Mouse (Mus musculus): ENCODE results near the gene Rasgrp3.
"Not testable (repeated sequence)": the region's sequence is repeated elsewhere in the genome, so short reads cannot be mapped to it uniquely, and the experiment has no call there.

The Rasgrp3 gene

DNA sequence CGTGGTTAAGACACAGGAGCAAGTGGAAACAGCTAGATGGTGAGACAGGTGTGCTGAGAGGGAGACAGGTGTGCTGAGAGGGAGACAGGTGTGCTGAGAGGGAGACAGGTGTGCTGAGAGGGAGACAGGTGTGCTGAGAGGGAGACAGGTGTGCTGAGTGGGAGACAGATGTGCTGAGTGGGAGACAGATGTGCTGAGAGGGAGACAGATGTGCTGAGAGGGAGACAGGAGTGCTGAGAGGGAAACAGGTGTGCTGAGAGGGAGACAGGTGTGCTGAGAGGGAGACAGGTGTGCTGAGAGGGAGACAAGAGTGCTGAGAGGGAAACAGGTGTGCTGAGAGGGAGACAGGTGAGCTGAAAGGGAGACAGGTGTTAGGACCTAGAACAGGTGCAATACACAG lies 27.5 kb downstream of the Rasgrp3 start:
- not testable (repeated sequence) for DNase-seq

DNA sequence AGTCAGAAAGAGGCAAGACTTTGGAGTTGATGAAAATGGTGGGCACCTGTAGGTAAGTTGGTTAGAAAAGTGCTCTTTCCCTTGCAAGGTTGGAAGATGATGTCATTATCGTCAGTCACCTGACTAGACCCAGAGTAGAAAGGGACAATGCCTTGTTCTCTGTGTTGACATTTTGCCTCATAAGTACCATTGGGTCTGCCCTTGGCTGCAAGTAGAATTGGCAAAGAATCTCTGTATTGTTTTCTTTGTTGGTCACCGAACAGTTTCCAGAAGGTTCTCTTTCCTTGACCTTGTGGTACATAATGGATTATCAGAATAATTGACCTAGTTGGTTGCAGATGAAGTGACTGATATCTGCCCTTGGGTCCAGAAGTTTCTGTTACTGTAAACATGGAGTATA lies 27.9 kb downstream of the Rasgrp3 start:
- no peak for DNase-seq

DNA sequence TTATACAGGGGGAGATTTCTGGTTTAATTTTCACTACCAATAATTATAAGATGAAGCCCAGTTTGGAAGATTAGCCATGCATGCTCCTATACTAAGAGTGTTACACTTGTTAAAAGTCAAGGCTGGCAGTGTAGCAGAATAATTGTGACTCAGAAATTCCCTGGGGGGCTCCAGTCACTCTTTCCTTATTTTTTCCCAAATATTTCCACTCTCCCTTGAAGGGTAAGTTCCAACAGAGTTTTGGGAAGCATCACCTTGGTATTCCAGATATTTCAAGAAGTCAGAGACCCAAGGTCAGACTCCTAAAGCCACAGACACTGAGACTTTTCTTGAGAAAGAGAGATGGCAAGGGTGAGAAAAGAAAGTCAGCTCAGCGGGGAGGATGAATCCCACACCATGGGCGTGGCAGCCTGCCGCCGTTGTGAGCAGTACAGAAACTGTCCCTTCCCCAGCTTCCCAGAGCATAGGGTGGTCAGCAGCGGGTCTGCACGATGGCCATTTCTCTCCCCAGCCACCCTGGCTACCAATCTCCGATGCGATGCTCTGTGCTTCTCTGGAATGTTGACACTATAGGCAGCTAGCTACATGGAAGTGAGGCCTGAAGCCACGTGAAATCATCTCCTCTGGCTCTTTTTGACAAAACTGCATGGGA lies 28.8 kb downstream of the Rasgrp3 start:
- peak; percentile 90 for DNase-seq

DNA sequence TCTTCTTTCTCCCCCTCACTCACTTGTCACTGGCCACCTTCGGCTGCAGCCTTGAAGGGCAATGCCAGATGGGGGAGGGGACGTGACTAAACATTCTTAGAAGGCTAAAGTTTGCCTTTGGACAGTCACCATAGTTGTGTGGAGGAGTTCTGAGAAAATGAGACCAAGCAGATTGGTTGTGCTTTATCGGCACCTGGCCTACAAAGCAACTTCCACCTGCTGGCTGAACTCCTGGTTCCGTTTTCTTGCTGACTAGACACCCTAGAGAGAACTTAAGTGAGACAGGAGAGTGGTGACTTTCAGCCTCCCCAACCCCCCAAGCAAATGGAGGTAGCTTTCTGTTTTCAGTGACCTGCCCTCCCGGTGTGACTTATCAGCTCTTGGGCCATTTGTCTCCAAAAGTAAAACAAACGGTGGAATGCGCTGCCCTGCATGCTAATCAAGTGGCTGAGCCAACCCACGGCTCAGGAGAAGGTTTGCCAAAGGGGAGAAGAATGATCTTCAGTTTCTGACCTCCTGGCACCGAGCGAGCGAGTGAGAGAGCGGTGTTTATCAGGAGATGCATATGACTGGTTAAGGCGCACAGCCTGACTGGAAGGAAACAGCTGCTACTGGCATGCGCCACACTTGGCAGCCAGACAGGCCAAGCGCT lies 29.4 kb downstream of the Rasgrp3 start:
- peak; percentile 99 for DNase-seq

DNA sequence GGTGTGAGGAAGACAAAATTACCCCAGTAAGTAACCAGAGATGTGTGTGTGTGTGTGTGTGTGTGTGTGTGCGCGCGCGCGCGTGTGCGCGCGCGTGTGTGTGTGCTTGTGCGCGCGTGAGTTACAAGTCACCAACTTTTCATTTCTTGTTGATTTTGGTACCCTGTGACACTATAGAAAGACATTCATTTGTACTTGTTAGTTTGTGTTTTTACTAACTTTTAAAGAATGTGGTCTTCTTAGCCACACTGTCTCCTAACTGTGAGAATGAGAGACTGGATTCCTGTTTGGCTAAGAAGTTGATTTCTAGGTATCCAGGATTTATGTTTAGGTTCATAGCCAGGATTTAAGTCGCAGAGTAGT lies 29.9 kb downstream of the Rasgrp3 start:
- no peak for DNase-seq

DNA sequence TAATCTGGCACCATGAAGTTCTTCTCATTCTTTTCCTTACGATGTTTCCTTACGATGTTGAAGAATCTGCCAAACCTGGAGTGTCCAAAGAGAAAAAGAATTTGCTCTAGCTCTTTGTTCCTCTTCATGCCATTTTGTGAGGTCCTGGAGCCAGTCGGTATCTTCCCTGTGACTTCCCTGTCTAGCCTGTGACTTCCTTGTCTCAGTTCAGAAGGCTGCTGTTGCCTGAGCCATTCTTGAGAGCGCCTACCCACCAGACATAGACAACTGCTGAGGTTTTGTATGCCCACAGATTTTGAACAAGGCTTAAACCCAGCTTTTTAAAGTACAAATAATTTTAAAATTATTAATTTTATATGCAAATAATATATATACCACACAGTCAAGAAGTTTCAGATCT lies 31.3 kb downstream of the Rasgrp3 start:
- peak; percentile 92 for DNase-seq

DNA sequence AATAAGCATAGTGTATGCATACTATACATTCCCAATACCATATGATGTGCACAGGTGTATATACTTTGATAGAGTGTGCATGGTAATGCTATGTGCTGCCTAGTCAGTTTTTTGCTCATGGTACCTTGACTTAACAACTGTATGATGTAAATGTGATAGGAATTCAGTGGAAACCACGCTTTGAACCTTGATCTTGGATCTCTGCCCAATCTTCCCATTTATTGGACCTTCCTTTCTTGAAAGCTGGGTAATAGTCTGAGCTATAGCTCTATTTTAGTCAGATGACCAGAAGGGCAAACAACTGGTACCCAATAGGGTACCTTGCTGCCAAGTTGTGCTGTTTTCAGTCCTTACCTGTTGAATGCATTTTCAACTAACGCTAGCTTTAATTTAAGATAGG lies 31.8 kb downstream of the Rasgrp3 start:
- no peak for DNase-seq

DNA sequence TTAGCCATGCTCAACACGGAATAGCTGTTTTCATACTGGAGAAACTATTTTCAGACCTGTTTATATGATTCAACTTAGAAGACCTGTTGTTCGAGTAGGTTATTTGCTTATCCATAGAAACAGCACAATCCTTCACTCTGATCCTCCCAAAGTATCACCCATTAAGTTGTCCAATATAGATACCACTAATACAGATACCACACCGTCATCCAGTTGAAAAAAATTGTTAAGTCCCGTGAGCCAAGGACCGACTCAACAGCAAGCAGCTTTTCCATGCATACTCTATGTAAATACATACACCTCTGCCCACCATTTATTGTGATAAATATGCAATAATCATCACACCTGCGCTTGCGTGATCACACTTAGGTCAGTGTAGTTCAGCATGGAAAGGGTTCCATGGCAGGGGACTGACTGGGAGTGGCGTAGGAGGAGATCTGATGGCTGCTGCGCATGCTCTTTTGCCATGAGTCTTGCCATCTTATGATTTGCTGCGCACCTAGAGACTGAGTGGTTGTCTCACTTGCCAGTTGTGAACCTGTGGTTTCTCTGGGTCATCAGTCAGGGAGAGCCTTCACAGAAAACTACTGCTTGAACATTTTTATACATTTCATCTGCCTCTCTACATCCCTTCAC lies 32.9 kb downstream of the Rasgrp3 start:
- no peak for DNase-seq

DNA sequence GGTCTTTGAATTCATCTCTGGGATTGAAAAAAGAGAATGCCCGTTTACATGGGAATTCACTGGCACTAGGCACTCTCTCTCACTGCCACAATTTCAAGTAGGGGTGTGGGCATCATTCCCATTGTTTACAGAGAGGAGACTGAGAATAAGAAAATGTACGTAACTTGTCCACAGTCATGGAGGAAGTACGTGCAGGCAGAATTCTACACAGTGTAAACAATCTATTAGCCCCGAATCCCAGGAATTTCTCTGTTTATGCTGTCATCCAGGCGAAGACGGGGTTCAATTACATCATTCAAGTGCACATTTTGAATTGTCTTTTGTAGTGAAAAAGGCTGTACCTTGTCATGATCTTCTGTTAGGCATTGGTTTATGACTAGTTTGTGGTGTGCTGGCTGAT lies 34.6 kb downstream of the Rasgrp3 start:
- no peak for DNase-seq

DNA sequence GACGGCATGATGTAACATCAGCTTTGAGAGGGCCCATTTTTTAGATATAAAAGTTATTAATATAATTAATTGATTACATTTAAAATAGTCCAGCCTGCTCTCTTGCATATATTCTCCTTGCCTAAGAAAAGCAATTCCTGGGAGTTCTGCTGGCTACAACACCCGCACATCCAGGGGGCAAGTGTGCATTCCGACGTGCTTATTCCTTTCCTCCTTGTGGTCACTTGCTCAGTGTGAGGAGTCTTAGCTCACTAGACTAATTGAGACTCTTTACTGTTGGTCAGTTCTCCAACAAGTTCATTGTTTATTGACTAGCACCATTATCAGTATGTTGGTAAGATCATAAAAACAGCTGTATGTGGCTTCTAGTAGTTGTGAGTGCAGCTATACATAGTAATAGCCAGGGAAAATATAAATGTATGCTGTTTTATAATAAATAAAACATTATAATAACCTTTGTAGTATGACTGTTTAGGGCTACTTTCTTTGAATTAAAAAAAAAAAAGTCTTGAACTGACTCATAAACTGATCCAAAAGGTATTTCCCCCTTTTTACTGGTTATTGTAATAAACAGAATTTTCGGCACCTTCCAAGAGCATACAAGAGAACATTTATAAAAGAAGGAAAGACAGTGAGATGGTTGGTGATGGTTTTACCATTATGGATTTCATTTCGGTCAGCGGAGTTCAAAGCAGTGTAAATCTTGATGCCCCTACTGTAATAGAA lies 35.4 kb downstream of the Rasgrp3 start:
- no peak for DNase-seq

DNA sequence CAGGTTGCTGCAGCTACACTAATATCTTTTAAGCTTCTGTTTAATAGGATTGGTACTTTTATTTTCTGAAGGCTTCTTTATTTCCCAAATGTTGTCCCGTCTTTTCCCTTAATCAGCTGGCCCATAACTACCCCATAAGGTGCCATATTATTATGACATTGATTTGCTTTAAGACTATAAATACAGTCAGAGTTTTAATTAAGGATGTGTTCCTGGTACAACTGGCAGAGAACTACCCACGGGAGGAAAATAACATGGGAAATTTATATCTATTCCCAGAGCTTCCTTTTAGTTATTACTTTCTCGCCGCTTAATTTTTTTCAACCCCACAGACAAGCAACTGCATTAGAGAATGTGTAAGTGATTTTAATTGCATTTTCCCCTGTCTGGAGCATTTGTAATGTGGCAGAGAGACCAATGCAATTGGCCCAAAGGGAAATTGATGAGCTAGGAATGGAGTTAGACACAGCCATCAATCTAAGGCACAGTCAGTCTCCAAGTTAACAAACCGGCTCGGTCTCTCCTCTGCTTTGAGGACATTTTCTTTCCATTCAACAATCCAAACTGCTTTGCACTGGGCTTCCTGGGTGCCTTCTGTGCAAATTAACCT lies 36.1 kb downstream of the Rasgrp3 start:
- DNase-seq = no peak

DNA sequence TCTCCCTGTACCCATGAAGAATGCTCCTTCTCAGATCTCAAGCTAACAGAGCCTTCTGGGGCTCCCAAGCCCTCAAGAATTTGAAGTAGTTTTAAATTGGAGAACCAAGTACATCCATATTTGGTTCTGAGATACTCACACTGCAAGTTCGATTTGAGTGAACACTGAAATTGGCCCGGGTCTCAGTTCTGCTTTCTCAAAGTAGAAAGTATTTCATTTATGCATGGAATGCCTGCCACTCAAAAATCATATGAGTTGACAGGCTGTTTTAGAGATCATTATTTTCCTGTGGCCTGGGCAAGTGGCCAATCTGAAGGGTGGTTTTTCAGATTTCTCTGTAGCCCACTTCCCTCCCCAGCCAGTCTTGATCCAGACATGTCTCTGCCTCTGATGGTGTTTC lies 36.7 kb downstream of the Rasgrp3 start:
- peak; percentile 96 for DNase-seq

DNA sequence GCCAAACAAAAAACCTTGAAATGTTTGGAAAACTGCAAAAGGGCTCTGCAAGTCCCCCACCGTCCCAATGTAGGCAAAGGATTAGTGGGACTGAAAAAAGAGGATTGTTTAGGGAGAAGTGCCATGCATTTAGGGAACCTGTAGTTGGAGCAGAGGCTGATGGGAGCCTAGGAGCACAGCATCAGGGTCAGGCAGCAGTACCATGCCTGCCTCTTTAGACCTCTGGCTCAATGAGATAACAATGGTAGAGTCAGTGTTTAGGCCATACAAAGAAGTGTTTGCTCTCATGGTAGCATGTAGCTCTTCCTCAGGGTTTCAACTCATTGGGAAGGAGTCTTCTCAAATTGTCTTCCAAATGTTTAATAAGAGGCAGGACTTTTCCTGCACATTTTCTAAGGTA lies 40.3 kb downstream of the Rasgrp3 start:
- DNase-seq = peak; percentile 57

DNA sequence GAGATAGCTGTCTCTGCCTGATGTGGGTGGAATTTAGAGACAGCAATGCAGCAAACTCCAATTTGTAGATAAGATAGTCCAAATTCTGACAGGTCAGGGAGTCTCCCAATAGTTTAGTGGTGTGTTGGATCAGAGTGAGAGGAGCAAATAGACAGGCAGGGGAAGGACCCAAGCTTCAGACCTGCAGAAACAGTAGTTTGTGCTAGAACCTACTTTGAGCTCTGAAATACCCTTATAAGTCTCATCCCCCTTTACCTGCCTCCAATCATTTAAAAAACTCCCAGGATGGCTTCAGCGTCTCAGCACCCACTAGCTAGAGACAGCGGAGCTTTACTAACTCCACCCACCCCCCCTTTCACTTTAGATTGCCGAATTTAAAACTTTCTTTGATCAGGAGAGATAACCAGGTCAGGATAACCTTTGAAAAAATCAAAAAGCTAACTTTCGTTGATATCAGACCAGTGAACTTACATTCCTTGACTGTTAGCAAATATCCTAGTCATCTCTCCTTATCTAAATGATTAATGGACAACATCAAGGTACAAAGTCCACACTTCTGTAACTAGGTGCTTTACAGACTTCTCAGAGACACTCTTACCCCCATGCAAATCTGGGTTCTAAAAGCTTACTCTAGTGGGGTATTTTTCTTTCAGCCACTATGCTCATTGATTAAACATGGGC lies 41.2 kb downstream of the Rasgrp3 start:
- DNase-seq = peak; percentile 52

DNA sequence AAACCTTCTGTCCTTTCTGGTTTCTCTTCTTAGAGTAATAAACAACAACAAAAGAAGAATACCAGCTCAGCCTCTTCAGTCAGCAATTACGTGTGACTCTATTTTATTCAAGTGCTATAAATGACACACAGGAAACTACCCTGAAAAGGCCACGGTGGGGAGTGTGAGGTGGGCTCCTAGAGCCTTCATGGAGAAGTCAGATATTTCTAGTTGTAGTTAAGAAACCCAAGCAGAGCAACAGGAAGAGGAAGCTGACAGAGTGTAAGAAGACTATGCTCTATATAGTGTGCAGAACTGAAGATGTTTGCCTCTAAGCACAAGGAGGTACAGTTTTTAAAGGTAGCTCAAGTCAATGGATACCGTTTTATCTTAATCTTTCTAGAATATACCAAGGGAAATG lies 42.0 kb downstream of the Rasgrp3 start:
- DNase-seq = peak; percentile 70

DNA sequence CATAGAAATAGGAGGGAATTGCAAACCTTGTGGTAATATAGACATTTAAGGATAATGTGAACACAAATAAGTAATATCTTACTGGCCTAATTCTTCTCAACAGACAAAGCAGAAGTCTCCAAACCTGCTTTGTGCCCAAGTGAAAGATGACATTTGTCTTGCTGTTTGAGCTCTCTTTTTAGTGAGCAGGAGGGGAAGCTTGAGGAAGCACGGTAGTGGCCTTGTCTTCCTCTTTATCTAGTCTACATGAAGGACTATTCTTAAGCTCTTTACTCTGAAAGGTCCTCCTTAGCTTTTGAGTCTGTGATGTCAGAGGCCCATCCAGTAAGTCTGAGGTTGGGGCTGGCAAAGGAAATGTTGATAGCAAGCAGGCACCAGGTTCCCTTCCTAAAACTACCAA lies 43.1 kb downstream of the Rasgrp3 start:
- peak; percentile 48 for DNase-seq

DNA sequence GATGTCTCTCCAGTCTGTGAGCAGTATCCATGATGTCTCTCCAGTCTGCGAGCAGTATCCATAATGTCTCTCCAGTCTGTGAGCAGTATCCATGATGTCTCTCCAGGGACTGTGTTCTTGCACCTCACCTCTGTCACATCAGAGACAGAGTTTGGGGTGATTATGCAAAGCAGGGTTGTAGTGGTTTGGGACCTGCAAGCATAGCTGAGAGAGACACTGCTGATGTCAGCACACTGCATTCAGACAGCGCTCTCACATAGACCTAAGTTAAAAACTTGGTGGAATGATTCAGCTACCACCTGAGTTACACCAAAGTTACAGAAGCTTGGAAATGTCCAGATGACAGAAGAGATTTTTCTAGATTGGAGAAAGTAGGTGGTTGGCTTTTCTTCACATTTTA lies 44.0 kb downstream of the Rasgrp3 start:
- peak; percentile 43 for DNase-seq

DNA sequence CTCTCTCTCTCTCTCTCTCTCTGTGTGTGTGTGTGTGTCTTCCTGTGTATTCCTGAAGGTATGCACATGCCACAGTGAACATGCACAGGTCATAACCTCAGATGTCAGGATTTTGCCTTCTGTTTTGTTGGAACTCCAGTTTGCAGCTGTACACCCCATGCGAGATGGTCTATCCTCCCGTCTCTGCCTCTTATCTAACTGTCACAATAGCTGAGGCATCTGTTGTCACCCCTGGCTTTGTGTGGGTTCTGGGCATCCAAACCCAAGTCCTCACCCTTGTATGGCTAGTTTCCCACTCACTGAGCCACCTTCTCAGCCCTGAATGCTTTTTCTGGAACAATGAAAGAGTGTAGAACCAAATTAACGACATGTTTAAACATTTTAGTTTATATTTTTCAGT lies 44.7 kb downstream of the Rasgrp3 start:
- DNase-seq = peak; percentile 52

DNA sequence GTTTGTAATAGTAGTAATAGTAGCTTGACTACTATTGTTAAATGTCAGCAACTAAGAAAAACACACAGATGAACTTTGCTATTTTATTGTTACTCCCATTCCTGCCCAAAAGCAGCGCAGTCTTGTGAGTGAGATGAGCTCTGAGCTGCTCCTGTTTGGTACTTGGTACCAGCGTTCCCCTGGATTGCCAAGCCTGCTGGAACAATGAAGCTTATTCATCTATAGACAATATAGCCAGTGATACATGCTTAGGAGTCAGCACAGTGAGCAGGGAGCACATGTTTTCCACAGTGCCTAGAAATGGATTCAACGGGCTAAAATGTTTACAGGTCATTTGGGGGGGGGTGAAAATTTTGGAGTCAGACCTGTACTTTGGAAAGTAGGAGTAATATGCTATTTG lies 50.5 kb downstream of the Rasgrp3 start:
- DNase-seq = peak; percentile 12

DNA sequence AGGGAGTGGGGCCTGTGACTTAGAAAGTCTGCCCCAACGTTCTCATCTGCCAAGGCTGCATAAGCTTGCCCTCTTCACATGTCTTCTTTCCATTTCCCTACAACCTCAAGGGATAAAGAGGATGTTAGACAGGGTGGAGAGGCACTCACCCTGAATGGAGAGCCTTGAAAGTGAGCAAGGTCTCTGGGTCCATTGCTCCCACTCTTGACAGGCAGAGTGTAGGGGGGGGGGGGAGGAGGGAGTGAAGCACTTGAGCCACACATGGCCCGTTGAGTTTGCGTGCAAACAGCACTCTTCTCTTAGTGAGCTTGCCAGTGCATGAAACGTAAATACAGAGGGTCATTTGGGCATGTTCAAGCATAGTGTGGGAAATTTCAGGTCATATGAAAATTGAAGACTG lies 59.5 kb downstream of the Rasgrp3 start:
- peak; percentile 69 for DNase-seq

DNA sequence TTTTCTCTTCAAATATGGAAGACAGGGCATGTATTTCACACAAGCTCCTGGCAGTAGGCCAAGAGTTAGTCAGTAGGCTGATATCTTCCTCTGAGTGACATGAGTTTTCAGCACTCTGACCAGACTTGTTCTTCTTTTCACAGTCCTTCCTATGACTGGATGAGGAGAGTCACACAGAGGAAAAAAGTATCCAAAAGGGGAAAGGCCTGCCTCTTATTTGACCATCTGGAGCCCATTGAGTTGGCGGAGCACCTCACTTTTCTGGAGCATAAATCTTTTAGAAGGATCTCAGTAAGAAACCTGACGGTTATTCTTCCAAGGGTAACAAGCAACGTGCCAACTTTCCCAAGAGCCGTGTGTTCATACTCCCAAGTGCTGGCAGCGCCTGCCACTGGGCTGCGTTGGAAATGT lies 62.5 kb downstream of the Rasgrp3 start:
- peak; percentile 68 for DNase-seq

DNA sequence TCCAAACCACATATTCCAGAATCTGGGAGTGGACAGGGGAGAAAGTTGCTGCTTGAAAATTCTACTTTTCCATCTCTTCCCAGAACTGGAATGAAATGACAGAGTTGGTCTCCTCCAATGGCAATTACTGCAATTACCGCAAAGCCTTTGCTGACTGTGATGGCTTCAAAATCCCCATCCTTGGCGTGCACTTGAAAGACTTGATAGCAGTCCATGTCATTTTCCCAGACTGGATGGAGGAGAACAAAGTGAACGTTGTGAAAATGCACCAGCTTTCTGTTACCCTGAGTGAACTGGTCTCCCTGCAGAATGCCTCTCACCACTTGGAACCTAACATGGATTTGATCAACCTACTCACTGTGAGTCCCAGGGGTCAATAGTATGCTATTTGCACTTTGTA lies 67.3 kb downstream of the Rasgrp3 start:
- DNase-seq = peak; percentile 40

DNA sequence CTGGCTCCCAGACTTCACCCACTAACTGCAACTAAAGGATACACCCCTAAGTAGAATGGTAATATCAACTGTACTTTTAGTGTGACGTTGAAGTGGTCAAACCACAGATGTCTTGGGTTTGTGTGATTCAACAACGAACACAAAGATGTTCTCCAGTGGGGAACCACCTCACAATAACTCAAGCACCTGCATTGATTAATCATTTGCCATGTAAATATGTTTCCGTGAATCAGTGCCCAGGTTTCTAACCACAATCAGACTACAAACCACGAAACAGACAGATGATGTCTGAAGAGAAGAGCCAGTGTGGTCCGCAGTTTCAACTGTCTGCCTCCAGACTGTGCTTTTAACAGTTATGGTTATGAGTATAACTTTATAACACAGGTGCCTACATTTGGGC lies 69.4 kb downstream of the Rasgrp3 start:
- DNase-seq = peak; percentile 58
